Mouse (Mus musculus) limb, embryonic 11.5 days (tissue): Measurements from ENCODE around the gene Nfe2l3. TPM values are rescaled to one million over a fixed set of nuclear protein-coding genes. Genes with fewer than 3 reads are reported as not detected.

Source experiments
- polyA plus RNA-seq: library from polyadenylated mRNA; unstranded; fragments of >200 nt; fragmentation: Nextera tagmentation; extraction: Ambion mirVana; gene quantifications from 2 replicates; pipeline ENCODE4 v1.2.1, GENCODE M21; 2014

The Nfe2l3 gene
- polyA plus RNA-seq, 1 experiment from 2014 or later, result 0.73 TPM

Other genes starting within 250 kb of the Nfe2l3 start
- 1,465 and 1,829 TPM in 2 replicates for gene Hnrnpa2b1, start 37.2 kb downstream of the Nfe2l3 start, polyA plus RNA-seq
- 677 and 697 TPM in 2 replicates for gene Cbx3, start 37.7 kb downstream of the Nfe2l3 start, polyA plus RNA-seq
- gene Snx10, start 91.2 kb downstream of the Nfe2l3 start, polyA plus RNA-seq, result 16.8 and 19.1 TPM in 2 replicates